Mouse (Mus musculus): ENCODE results near the gene Cmss1.

DNA sequence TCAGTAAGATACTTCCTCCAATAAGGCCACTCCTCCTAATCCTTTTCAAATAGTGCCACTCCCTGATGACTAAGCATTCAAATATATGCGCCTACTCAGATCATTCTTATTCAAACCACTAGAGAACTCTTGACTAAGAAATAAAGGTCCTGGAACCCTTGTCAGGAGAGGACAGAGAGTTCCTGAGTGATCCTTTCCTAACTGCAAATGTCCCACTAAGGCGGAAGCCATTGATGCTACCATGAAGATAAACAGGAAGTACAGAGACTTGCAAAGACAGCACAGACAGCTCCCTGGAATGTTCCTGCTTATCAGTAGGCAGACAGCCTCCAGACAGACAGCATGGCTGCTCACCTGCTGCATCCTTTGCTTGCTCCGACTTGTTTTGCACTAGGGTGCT lies 63.4 kb downstream of the Cmss1 start:
- TF ChIP-seq EP300 (IDR thresholded peaks at IDR 0.05; ENCODE audit: insufficient read depth, low read depth, low read length) (no peak), POLR2A (IDR thresholded peaks at IDR 0.05; ENCODE audit: insufficient read depth, low read length) (no peak)

Measured in ES-Bruce4 (cell line).